Mouse (Mus musculus): ENCODE measurements at regions not wholly inside any gene's neighbourhood (a gene's known extent, or its start where the extent isn't known, plus 50 kb on each side); places are given as distances from the start of the nearest gene placed in this dataset.

DNA sequence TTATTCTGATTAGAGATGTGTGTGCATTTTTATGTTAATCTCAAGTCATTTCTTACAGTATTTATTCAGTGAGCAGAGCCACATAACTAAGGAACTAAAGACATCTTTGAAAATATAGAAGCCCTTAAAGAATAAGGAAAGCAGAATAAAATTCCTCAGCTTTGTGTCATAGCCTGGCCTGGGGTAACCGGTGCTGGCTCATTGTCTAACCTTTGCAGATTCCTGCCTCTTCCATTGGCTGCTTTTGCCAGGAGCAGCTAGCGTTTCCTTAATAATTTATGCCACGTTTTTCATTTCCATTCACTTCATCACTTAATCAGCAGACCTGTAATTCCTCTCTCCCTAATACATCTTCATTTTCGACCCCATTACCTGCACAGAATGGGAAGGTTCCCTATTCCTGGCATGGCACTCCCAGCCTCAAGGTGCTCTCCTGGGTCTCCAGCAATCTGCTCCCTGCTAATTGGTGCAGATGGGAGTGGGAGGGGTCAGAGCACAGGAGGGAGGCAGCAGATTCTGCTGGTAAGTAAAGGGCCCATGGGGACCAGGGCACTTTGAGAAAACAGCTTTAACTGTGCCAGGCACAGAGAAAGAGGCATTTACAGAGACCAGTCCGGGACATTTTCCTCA, 413.1 kb downstream of the Stim2 start:
- no peaks in the 10 kb centered on the region for H3K4me1 ChIP-seq (ENCODE audit: control insufficient read depth, insufficient read depth, low read length)
- ATAC-seq (ENCODE audit: low FRiP score, low TSS enrichment), result no peak
- 64% methylated on average over 5 of the region's 5 CpGs for WGBS
- no peak overlapping the region for H3K4me2 ChIP-seq (replicated peaks; ENCODE audit: low read depth, low read length)
- H3K27ac ChIP-seq (ENCODE audit: low read depth, low read length), result no peak overlapping the region
- no peaks in the 10 kb centered on the region for H3K27me3 ChIP-seq (ENCODE audit: control insufficient read depth, insufficient read depth, low read length)
- H3K9me3 ChIP-seq (ENCODE audit: control insufficient read depth, low read length), result no peaks in the 10 kb centered on the region
- H3K4me3 ChIP-seq (ENCODE audit: low read length), result no peak overlapping the region
- no peaks in the 10 kb centered on the region for H3K36me3 ChIP-seq (ENCODE audit: control insufficient read depth, insufficient read depth, low read length)
- no peak overlapping the region for H3K9ac ChIP-seq (ENCODE audit: low read depth, low read length)

DNA sequence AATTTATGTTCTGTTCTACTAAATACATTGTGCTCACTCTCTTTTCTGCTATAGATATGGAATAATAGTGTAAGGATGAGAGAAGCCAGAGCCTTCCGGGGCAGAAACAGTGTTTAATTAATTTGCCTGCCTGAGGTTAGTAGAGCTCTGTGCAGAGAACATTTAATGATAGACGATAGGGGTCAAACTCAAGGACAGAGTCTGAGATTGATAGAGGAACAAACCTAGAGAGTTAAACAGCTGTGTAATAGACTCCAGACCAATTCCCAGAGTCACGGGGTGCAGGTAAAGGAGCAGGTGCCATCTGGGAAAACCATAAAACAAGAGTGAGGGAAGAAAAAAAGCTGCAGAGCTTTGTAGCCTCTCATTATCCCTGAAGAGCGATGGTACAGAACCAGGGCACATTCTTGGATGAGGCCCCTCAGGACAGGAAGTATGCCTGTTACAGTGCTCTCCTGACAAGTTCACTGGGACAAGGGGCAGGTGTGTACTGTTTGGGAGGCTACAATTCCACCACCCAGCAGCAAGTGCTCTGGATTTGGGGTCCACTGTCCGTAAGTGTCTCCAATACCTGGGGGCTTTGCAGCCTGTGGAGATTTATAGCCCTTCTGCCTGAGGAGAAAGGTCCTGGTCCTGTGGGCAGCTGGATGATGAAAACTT, 421.6 kb downstream of the Stim2 start:
- Histone ChIP-seq H3K27me3 (ENCODE audit: control insufficient read depth, insufficient read depth, low read length) (no peaks in the 10 kb centered on the region), H3K9me3 (ENCODE audit: control insufficient read depth, low read length) (no peaks in the 10 kb centered on the region), H3K27ac (ENCODE audit: low read depth, low read length) (no peak overlapping the region), H3K4me2 (replicated peaks; ENCODE audit: low read depth, low read length) (no peak overlapping the region), H3K4me3 (ENCODE audit: low read length) (no peak overlapping the region), H3K36me3 (ENCODE audit: control insufficient read depth, insufficient read depth, low read length) (no peaks in the 10 kb centered on the region), H3K4me1 (ENCODE audit: control insufficient read depth, insufficient read depth, low read length) (0 out of 2 replicates have a peak, but pooled peaks cover 5% of the 10 kb centered on the region), H3K9ac (ENCODE audit: low read depth, low read length) (no peak overlapping the region)
- WGBS, result 25% methylated on average over 5 of the region's 5 CpGs
- ATAC-seq (ENCODE audit: low FRiP score, low TSS enrichment), result peak; percentile 49; the same call in 1 of the 2 replicates

DNA sequence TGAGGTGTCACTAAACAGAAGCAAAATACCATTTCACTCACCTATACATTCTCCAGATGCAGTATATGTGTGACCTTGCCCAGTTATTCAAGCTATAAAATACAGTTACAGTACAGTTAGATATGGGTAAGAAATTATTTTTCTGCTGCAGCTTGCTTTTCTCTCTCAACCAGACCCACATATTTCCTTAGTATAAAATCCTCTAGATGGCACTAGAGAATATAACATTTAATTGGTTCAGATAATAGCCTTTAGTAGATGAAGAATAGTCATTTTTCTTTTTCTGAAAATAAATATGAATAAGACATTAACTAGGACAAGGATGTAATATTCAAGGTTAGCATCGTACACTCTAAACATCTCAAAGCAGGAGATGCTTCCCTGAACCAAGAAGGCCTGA, 441.0 kb downstream of the Stim2 start:
- WGBS, result 91% methylated on average over 1 of the region's 1 CpGs
- Histone ChIP-seq H3K36me3 (ENCODE audit: control insufficient read depth, insufficient read depth, low read length) (no peaks in the 10 kb centered on the region), H3K27me3 (ENCODE audit: control insufficient read depth, insufficient read depth, low read length) (no peaks in the 10 kb centered on the region), H3K4me3 (ENCODE audit: low read length) (no peak overlapping the region), H3K9ac (ENCODE audit: low read depth, low read length) (no peak overlapping the region), H3K9me3 (ENCODE audit: control insufficient read depth, low read length) (no peaks in the 10 kb centered on the region), H3K4me2 (replicated peaks; ENCODE audit: low read depth, low read length) (no peak overlapping the region), H3K4me1 (ENCODE audit: control insufficient read depth, insufficient read depth, low read length) (no peaks in the 10 kb centered on the region), H3K27ac (ENCODE audit: low read depth, low read length) (no peak overlapping the region)
- no peak for ATAC-seq (ENCODE audit: low FRiP score, low TSS enrichment)

DNA sequence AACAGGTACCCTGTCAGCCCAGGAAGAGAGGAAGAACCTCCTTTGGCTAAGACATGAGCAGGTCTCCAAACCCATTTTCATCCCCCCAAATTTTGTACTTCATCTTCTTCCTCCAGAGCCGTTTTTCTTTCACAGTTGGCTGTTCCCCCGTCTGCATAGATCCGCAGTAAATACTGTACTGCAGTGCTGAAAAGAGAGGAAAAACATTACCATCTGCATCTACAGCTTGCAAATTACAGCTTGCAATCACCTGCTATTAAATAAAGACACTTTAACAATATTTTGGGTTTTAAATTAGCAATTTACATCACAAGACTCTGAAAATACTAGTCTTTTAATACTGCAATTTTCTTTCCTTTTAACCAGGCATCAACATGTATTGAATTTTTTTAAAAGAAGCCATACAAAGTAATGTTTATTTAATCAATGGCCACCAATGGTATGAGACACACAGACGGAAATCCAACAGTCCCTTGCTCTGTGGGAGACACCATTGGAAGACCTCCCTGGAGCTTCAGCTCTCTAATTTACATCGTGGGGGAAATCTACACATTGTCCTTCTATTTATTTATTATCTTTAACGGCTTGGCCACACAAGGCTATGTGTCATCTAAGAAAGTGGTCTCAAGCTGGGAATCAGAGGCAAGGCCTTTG, 442.6 kb downstream of the Stim2 start:
- Histone ChIP-seq H3K4me1 (ENCODE audit: control insufficient read depth, insufficient read depth, low read length) (no peaks in the 10 kb centered on the region), H3K27me3 (ENCODE audit: control insufficient read depth, insufficient read depth, low read length) (no peaks in the 10 kb centered on the region), H3K27ac (ENCODE audit: low read depth, low read length) (no peak overlapping the region), H3K4me3 (ENCODE audit: low read length) (no peak overlapping the region), H3K9me3 (ENCODE audit: control insufficient read depth, low read length) (no peaks in the 10 kb centered on the region), H3K9ac (ENCODE audit: low read depth, low read length) (no peak overlapping the region), H3K4me2 (replicated peaks; ENCODE audit: low read depth, low read length) (no peak overlapping the region), H3K36me3 (ENCODE audit: control insufficient read depth, insufficient read depth, low read length) (no peaks in the 10 kb centered on the region)
- no peak for ATAC-seq (ENCODE audit: low FRiP score, low TSS enrichment)
- WGBS, result 57% methylated on average over 6 of the region's 6 CpGs

DNA sequence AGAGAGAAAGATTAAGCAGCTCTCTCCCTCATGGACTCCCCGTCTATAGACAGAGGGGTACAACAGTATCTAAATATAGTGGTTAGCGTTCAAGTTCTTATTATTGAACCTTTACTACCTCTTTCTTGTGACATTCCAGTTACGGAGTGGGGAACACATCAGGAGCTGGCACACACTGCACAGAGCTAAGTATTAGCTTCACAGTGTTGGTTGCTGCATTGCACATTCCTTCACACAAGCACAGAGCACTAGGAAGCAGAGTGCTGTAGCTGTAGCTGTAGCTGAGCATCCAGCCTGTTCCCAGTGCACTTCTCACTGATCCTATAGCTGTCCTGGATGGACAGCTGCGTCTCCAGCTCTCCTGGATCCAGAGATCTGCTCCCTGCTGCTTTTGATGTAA, 443.3 kb downstream of the Stim2 start:
- Histone ChIP-seq H3K36me3 (ENCODE audit: control insufficient read depth, insufficient read depth, low read length) (no peaks in the 10 kb centered on the region), H3K4me3 (ENCODE audit: low read length) (no peak overlapping the region), H3K4me2 (replicated peaks; ENCODE audit: low read depth, low read length) (no peak overlapping the region), H3K27me3 (ENCODE audit: control insufficient read depth, insufficient read depth, low read length) (no peaks in the 10 kb centered on the region), H3K9me3 (ENCODE audit: control insufficient read depth, low read length) (no peaks in the 10 kb centered on the region), H3K4me1 (ENCODE audit: control insufficient read depth, insufficient read depth, low read length) (no peaks in the 10 kb centered on the region), H3K27ac (ENCODE audit: low read depth, low read length) (no peak overlapping the region), H3K9ac (ENCODE audit: low read depth, low read length) (no peak overlapping the region)
- ATAC-seq (ENCODE audit: low FRiP score, low TSS enrichment), result no peak
- 78% methylated on average over 4 of the region's 4 CpGs for WGBS

DNA sequence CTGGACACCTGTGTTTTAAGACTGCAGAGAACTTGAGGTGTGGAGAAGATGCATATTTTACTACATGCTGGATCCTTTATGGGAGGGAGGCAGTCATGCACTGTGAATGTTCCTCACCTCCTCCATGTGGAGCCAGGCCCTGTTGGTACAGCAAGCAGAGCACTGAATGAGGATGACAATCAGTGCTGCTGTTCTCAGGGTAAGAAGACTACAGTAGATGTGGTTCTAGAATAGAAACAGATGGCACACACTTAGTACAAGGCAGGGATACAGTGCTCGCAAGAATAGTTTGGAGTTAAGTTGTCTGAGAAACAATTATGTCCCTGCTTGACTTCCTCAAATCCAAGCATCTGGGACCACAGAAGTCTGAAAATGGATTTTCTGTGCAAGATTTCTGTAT, 485.6 kb downstream of the Stim2 start:
- Histone ChIP-seq H3K4me1 (ENCODE audit: control insufficient read depth, insufficient read depth, low read length) (no peaks in the 10 kb centered on the region), H3K9me3 (ENCODE audit: control insufficient read depth, low read length) (no peaks in the 10 kb centered on the region), H3K4me3 (ENCODE audit: low read length) (no peak overlapping the region), H3K36me3 (ENCODE audit: control insufficient read depth, insufficient read depth, low read length) (no peaks in the 10 kb centered on the region), H3K27me3 (ENCODE audit: control insufficient read depth, insufficient read depth, low read length) (no peaks in the 10 kb centered on the region), H3K9ac (ENCODE audit: low read depth, low read length) (no peak overlapping the region), H3K27ac (ENCODE audit: low read depth, low read length) (no peak overlapping the region), H3K4me2 (replicated peaks; ENCODE audit: low read depth, low read length) (no peak overlapping the region)
- no peak for ATAC-seq (ENCODE audit: low FRiP score, low TSS enrichment)
- whole genome bisulfite sequencing, result 91% methylated on average over 1 of the region's 1 CpGs
